Mouse (Mus musculus) right cerebral cortex, adult 2 months (tissue): ENCODE data around the gene Ptch2.
A peak's percentile ranks its signal among the peaks of the same experiment; 100 is the strongest.

Experiments
- DNase-seq, 2 experiments: peaks; one replicate each; pipeline ENCODE4 v3.0.0; 2021 to 2022; ENCODE audit warnings: low spot score in 2 of 2

The Ptch2 gene

DNA sequence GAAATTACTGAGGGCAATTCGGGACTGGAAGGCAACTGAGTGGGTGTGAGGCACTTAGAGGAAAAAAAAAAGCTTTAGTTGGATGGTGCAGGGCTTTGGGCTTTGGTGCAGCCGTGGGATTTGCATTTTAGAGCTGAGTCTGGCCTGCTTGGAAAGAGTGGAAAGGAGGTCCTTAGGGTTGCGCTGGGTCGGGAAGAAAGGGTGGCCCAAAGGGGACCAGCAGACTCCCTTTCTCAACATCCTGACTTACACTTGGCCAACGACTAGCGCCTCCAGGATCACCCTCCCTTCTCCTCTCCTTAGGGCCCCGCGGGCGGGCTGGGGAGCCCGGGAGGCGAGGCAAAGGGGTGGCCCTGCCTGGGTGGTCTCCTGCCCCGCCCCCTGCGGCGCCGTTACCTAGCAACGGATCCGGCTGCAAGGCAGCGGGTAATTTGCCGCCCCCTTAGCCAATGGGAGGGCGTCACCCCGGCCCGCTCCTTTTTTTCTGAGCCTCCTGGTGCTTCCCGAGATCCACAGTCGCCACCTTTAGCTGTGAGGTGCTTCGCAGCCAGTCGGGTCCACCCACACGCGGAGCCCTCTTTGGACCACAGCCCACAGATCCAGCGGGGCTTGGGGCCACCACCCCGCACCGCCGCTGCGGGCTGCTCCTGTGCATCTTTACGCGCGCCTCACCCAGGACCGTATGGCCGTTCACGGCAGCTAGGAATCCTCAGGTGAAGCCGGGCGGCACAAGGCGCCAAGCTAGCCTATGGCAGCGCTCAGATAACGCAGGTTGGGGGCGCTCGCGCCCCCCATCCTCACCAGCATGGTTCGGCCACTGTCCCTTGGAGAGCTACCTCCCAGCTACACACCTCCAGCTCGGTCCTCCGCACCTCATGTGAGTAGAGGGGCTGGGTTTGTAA lies at the start of gene Ptch2:
TSS of gene Ptch2 (plus strand) at position 525 of the 902 bp plus-strand sequence.
- DNase-seq: peak; percentile 10 to 21

DNA sequence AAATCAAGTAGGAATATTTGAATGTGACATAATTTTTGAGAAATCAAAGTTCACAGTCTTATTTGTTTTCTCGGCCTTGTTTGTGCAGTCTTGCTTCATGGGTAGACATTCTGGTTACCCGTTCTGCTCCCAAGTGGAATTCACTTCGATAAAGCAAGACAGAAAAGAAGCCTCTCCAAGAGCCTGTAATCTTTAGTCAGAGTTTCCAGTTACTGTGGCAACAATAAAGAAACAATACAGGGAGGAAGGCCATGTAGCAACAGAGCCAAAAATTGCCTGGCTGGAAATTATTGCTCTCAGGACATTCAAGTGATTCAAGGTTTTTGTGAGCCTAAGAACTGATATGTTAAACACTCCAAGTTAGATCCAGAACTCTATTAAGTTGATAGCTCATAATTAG lies 47.0 kb upstream of the Ptch2 start:
- no peak for DNase-seq

DNA sequence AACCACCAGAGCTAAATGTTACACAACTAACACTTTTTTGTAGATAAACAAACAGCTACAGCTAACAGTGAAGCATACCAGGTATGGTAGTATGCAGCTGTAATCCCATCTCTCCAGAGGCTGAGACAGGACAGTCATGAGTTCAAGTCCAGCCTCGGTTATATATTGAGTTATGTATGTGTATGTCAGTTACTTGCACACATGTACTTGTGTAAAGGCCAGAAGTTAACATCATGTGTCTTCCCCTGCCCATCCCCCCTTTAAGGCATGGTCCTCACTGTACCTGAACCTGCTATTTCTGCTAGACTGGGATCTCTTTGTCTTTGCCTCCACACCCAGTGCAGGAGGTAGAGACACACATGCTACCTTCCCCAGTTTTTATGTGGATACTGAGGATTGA lies 46.4 kb upstream of the Ptch2 start:
- DNase-seq: no peak

DNA sequence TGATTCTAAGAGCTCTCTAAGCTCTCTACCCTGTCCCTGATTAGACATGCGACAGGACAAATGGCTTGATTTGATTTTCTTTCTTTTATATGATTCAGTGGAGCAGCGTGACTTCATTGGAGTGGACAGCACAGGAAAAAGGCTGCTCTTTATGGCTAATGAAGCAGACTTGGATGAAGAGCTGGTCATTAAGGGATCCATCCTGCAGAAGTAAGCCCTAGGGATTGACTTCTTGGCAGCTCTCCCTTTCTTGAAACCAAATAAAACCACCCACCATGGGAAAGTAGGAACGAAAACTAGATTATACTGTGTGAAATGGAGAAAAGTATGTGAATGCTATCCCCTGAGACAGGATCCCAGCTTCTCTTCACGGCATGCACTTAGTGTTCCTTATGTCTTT lies 43.2 kb upstream of the Ptch2 start:
- no peak for DNase-seq

DNA sequence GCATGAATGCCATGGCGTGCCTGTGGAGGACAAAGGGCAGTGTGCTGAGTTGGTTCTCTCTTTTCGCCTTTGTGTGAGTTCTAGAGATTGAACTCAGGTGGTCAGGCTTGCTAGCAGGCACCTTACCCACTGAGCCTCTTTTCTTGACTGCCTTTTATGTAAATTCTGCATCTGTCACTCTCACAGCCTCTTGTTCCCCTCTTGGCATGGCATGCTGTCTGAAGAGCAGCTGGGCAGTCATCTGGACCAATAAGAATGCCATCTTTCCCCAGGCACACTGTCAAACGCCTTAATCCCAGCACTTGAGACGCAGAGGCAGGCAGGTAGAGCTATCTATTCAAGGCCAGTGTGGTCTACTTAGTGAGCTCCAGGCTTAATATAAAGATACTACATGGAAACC lies 41.9 kb upstream of the Ptch2 start:
- DNase-seq: no peak

DNA sequence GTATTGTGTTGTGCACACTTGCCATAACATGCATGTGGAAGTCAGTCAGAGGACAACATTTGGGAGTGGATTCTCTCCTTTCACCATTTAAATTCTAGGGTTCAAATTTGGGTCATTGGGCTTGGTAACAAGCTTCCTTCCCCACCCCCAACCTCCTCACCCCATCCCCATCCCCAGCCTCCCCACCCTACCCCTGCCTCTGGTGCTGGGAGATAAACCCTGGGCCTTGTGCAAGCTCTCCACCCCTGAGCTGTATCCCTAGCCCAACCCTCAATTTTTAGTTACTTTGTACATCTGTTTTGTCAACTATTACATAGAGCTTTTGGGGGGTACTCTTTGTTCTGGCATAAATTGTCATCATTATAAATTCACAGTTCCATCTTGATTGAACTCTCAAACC lies 39.8 kb upstream of the Ptch2 start:
- no peak for DNase-seq

DNA sequence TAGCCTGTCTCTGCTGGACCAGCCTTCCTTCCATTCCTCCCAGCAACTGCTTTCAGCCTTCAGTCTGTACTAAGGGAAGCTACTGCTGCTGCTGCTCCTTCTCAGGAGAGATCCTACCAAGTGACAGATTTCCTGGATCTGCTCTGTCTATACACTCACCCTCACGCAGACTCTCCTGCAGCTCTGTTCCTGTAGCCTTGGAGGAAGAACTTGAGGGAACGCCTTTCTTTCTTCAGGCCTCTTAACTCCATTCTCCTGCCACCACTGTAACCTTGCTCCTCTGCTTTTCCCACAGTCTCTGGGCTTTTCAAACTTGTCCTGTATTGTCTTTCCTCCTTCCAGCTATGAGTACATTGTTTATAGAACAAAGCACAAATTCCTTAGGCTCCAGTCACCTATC lies 39.4 kb upstream of the Ptch2 start:
- DNase-seq: no peak

DNA sequence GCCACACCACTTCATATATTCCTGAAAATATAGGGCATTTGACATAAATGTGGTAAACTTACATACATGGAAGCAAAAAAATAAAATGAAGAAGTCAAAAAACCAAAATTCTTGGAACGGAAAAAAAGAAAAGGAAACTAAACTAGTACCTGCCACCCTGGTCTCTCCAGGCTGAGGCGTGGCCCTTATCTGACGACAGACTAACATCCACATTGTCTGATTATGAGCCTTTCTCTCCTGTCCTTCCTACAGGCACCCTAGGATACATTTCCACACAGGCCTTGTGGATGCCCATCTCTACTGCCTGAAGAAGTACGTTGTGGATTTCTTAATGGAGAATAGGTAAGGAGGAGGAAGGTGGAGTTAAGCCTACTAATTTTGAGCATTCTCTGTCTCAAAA lies 37.4 kb upstream of the Ptch2 start:
- no peak for DNase-seq

DNA sequence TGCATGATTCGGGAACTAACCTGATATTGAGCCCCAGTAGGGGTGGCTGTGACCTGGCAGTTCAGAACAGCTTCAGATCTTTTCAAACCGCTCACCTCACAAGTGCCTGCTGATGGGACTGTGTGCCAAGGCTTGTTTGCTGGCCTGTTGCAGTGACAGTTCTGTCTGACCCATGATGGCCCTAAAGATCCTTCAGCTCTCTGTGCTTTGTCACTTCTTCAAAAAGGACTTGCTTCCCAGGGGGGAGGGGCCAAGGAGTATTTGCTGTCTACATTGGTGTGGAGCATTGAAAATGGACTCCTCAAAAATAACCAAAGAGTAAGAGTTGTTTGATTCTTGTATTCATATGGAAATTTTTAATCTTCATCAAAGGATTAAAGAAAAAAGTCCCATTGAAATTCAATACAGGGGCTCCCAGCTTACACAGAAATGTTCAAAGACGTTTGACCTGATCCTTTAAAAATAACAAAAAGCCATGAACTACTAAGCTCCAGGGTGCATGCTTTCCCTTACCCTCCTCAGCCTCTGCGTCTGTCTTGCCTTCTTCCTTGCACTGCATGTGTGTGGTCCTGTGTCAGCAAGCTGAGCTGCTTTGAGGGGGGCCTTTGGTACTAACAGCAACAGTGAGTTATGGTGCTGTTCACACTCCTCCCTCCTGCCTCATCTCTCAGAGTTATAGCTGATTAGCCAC lies 33.0 kb upstream of the Ptch2 start:
- DNase-seq: no peak

DNA sequence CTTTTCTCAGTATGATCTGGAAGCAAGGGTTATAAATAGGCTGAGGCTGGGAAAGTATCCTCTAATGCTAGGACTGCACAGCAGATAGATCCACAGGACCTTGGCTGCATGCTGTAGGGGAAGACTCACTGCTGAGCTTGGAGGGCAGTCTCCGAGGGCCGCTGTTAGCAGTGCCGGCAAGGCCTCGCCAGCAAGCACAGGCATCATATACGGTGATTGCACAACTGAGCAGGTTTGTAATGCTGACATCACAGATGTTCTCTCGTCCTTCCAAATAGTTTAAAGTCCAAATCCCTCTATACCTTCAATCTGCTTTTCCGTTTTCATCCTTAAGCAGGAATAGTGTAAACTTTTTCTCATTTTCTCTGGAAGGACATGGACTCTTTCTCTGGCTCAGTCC lies 27.8 kb upstream of the Ptch2 start:
- no peak for DNase-seq

DNA sequence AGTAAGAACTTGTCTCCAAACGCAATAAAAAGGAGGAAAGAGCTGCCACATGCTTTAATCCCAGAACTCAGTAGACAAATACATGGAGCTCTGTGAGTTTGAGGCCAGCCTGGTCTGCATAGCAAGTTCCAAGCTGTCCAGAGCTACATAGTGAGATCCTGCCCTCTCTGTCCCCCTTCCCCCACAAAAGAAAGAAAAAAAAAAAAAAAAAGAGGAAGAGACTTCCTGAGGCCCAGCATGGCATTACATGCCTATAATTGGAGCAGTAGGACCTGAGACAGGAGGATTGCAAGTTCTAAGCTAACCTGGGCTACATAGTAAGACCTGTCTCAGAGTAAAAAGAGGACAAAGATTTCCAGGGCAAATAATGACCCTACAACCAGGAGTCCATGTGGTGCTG lies 26.2 kb upstream of the Ptch2 start:
- no peak for DNase-seq

DNA sequence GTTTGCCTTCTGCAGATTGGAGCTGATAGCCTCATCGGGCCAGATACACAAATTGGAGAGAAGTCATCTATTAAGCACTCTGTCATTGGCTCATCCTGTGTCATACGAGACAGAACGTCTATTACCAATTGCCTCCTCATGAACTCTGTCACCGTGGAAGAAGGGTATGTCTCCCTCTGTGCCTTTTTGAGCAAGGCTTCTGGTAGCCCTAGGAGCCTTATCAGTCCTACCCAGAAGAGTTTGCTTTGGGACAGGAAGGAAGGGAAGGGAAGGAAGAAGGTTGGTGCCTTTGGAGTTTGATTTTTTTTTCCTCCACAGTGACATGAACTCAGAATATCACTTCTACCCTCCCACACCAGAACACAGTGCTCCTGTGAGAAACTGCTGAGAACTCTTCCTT lies 25.3 kb upstream of the Ptch2 start:
- no peak for DNase-seq

DNA sequence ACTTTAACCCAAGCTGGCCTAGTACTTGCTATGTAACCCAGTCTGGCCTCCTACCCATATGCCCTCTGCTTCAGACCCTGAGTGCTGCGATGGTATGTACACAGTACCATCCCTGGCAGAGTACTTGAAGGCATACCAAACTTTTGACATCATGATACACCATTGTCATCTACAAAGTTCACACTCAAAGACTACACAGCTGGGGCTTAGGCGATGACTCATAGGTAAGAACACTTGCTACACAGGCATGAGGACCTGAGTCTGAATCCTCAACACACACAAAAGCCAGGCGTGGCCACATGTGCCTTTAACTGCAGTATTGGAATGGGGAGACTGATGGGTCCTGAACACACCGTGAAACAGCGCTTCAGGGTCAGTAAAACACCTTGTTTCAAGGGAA lies 24.7 kb upstream of the Ptch2 start:
- DNase-seq: no peak

DNA sequence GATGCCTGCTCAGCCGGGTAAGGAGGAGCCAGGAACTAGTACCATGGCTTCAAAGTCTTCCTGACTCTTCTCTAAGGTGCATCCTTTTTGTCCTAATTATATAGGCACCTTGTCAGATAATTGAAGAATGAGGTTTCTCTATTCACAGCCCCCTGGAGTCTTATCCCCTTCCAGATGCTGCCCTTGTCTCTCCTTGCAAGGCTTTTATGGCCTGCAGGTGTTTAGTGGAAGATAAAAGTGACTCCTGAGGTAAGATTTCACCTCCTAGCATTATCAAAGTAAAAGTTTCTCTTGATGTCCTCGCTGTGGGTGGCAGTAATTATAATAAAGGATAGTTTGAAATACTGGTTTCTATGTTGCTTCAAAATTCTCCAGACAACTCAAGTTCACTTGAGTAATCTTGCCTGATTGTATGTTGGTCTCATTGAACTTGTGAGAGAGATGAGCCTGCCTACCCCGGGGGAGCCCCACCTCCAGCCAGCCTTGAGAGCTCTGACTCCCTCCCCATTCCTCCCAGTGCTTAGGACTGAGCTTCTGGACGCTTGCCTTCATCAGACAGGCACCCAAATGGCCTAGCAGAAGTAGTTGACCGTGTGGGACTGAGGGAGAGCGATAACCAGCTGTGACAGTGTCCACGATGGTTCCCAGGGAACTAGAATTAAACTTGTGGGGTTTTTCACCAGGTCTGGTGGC lies 7.8 kb upstream of the Ptch2 start:
- DNase-seq: no peak

DNA sequence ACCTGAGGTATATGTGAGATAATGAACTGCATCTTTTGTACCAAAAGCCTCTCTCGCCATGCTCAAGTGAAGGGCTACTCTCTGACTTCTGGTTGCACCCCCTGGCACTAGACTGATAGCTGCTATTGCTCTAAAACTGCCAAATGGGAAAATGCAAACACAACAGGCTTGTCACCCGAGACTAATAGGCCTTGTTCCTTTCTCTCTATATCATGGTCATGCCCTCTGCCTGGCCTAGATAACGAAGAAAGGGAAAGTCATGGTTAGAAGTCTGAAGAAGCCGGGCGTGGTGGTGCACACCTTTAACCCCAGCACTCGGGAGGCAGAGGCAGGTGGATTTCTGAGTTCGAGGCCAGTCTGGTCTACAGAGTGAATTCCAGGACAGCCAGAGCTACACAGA lies 5.3 kb upstream of the Ptch2 start:
- DNase-seq: no peak

DNA sequence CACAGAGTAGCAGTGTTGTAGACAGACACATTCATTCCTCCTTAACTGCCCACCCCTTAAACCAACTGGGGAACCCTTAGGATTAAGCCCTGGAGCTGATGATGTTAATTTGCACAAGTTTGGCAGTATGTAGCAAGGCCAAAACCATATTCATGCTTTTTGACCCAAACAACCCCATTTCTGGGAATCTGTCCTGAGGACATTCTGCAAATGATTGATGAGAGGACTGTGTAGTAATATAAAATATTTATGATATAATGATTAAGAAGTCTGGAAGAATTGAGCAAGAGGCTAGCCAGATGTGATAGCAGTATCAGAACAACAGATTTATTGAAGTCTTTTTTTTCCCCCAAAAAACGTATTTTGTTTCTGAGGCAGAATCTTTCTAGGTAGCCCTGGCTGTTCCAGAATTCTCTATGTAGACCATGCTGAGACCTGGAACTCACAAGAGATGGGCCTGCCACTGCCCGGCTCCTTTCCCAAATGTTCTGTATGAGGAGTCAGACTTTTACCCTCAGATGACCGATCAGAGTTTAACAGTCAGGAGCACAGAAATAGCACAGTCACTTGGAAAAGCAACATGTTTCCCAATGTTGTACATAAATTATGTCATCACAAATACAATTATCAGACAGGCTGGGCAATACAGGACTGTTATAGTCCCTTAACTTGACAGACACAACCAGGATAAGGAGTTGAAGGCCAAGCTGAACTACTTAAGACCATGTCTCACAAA lies 1.1 kb upstream of the Ptch2 start:
- no peak for DNase-seq

DNA sequence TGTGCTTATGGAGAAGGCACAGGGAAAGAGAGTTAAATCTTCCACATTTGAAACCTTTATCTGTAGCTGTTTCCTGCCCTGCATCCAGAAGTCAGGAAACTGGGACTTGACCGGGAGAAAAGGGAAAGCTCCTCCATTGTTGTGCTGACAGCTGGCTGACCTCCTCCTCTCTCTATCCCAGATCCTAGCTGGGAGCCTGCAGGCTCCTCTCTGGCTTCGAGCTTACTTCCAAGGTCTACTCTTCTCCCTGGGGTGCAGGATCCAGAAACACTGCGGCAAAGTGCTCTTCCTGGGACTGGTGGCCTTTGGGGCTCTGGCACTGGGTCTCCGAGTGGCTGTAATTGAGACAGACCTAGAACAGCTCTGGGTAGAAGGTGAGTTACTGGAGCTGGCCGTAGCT lies 791 bp downstream of the Ptch2 start:
- DNase-seq: no peak

DNA sequence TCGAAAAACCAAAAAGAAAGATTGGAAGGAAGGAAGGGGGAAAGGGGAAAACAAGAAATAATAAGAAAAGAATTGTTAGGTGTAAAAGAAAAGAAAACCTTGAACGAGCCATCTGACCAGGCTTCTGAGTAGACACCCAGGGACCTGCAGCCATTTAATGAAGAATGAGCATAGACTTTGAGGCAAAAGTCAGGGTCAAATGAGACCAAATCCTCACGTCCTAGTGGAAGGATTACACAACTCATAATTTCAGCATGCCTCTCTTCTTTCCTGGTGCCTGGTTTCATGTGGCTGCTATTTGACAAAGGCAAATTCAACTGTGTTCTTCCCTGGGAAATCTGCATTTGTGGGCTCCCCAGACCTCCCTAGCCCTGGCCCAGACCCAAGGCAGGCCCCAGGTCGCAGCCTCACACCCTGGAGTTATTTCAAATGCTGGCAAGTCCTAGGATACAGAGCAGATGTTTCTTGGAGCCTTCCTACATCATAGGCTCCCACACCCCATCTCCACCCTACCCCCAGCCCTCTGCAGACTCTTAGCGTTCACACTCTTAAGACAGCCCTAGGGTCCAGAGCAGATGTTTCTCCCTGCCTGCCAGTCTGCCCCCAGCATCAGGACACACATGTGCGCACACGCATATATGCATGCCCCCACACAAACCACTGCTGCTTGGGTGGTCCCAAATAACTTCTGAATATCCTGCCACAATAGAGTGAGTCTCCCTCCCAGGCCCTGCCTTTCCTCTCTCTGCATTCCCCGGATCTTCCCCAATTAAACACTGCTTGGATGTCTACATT lies 2.3 kb downstream of the Ptch2 start:
- DNase-seq: no peak

DNA sequence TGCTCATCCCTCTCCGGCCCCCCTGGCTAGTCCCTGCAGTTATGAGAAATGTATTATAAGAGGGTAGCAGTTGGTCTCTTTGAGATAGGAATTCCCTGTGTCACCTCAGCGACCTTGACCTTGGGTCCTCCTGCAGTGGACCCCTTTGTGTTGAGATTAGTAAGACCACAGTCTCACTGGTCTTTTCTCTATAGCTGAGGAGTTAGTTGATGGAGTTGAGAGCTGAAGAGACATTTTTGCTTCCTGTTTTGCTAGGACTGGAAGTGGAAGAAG lies 2.8 kb downstream of the Ptch2 start:
- DNase-seq: no peak

DNA sequence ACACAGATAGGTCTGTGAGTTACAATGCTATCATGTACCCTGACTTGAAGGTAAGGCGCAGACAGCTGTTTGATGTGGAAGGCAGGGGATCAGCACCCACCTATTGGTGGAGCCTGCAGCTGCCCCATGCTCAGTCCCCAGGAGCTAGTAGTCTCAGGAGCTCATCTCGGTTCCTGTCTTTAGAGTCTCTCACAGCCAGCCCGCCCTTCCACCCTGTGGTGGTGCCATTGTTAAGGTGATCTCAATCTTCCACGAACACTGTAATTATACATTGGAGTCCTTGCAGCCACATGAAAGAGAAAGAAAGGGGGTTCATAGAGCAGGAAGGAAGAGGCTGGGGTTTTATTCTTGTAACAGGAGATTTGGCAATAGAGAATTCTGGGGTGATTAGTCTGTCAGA lies 4.2 kb downstream of the Ptch2 start:
- DNase-seq: no peak

DNA sequence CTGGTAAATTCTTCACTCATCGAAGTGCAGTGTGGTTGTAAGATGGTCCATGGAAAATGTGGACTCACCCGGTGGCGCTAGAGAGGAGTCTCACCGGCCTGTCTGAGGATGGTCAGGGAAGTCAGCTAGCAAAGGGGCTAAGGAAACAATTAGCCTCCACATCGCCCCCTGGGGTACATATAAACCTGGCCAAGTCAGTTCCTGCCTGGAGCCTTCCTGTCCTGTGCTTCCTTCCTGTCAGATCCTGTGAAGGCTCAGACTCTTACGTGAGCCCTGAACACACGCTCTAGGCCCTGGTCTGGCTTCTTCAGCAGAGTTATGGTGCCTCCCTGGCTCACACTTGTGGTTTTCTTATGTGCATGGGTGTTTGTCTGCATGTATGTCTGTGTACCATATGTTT lies 5.3 kb downstream of the Ptch2 start:
- DNase-seq: no peak

DNA sequence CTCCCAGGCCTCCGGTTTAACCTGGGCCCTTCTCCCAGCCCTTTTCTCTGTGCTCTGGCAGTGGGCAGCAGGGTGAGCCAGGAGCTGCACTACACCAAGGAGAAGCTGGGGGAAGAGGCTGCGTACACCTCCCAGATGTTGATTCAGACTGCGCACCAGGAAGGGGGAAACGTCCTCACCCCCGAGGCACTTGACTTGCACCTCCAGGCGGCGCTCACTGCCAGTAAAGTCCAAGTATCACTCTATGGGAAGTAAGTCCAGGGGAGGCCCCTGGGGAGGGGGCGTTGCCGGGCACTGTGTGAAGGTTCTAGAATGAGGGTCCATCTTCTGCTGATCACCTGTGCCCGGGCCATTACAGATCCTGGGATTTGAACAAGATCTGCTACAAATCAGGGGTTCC lies 8.8 kb downstream of the Ptch2 start:
- no peak for DNase-seq
